Mouse (Mus musculus) kidney, adult 2 months (tissue): ENCODE data around the gene Rpl9-ps6.

Source experiments
- CTCF ChIP-seq: fragments of 200-500 bp; conservative IDR thresholded peaks from 2 replicates; pipeline ENCODE4 v1.5.1; 2011; ENCODE audit warnings: low read depth, mild to moderate bottlenecking, control low read depth, low read length, moderate library complexity, mixed read lengths; ENCODE audit not compliant: insufficient read depth, insufficient read length
- POLR2A ChIP-seq: fragments of 200-500 bp; IDR thresholded peaks from one replicate; pipeline ENCODE4 v1.6.1; 2011; ENCODE audit warnings: low read depth, low read length, control low read depth

DNA sequence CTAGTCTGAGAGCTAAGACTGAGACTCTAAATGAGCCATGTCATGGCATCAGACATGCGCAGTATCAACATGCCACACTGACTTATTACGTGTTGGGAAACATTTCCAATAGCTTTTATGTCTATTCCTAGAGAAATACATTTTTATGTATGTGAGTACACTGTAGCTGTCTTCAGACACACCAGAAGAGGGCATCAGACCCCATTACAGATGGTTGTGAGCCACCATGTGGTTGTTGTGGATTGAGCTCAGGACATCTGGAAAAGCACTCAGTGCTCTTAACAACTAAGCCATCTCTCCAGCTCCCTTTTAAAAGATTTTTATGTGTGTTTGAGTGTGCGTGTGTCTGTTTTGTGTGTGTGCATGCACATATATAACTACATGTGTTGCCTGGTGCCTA lies 26.0 kb upstream of the Rpl9-ps6 start:
- TF ChIP-seq CTCF, result no peak
- TF ChIP-seq POLR2A, result no peak
